In genomic region chr8:89217689-89218088, GRCm38 (mm10) we compare ENCODE assay signal across 22 mouse cellular contexts.
"Had no signal": no experiment of that assay in that cellular context is flagged by ENCODE, and none has a peak within 500 bp of the region (broad histone marks: within the 10 kb centered on the region; RNA-seq: fewer than 3 reads in every experiment).

No protein-coding gene starts in this region.

- DNase-seq: gastrocnemius, postnatal 14 days; gastrocnemius, postnatal 36 days; heart, adult 18-20 months; heart, postnatal 14 days; heart, postnatal 36 days; kidney, adult 18-20 months; kidney, adult 8-10 months; kidney, postnatal 10 days; kidney, postnatal 25 days; kidney, postnatal 4 days; liver, embryonic 13.5 days had no signal

- H3K36me3 ChIP-seq: heart, embryonic 10.5 days; heart, embryonic 13.5 days; heart, embryonic 15.5 days; hindbrain, embryonic 13.5 days; hindbrain, embryonic 15.5 days; limb, embryonic 10.5 days; limb, embryonic 12.5 days; liver, embryonic 13.5 days had no signal

- ATAC-seq: forebrain, embryonic 16.5 days; hindbrain, postnatal 0 days had no signal

- H3K9me3 ChIP-seq: heart, embryonic 10.5 days; heart, embryonic 13.5 days; heart, embryonic 15.5 days; hindbrain, embryonic 13.5 days; hindbrain, embryonic 15.5 days; limb, embryonic 10.5 days; limb, embryonic 12.5 days had no signal

- H3K4me1 ChIP-seq: hindbrain, embryonic 13.5 days; limb, embryonic 10.5 days; limb, embryonic 12.5 days; liver, embryonic 13.5 days had no signal

- H3K4me3 ChIP-seq: heart, embryonic 10.5 days; heart, embryonic 13.5 days; heart, embryonic 15.5 days; hindbrain, embryonic 13.5 days; hindbrain, embryonic 15.5 days; layer of hippocampus, adult 2 months; left cerebral cortex, adult 2 months; limb, embryonic 10.5 days; limb, embryonic 12.5 days; liver, embryonic 13.5 days had no signal

- H3K27ac ChIP-seq: heart, embryonic 10.5 days; heart, embryonic 13.5 days; heart, embryonic 15.5 days; hindbrain, embryonic 13.5 days; hindbrain, embryonic 15.5 days; hindbrain, postnatal 0 days; layer of hippocampus, adult 2 months; left cerebral cortex, adult 2 months; limb, embryonic 10.5 days; limb, embryonic 12.5 days; liver, embryonic 13.5 days had no signal

- H3K9ac ChIP-seq: heart, embryonic 13.5 days; heart, embryonic 15.5 days; hindbrain, embryonic 13.5 days; hindbrain, embryonic 15.5 days; limb, embryonic 12.5 days; liver, embryonic 13.5 days had no signal

- H3K27me3 ChIP-seq: heart, embryonic 13.5 days; heart, embryonic 15.5 days; hindbrain, embryonic 15.5 days; limb, embryonic 12.5 days; liver, embryonic 13.5 days had no signal

- H3K4me2 ChIP-seq: heart, embryonic 13.5 days; heart, embryonic 15.5 days; hindbrain, embryonic 13.5 days; hindbrain, embryonic 15.5 days; limb, embryonic 12.5 days; liver, embryonic 13.5 days had no signal
